Mouse (Mus musculus) large intestine, adult 2 months (tissue): ENCODE measurements around the gene Styx. TPM values are rescaled to one million over a fixed set of nuclear protein-coding genes. Genes with fewer than 3 reads are reported as not detected.

Source experiments
- DNase-seq: peaks from one replicate; pipeline ENCODE4 v3.0.0-alpha.2; 2012; ENCODE audit warnings: low read depth, low spot score
- WGBS: fragments of 180-500 bp; shearing (Covaris S2); methylation state at CpG from one replicate; pipeline ENCODE4 v1.1.7; 2018; 5-methylcytosine and 5-hydroxymethylcytosine counted together
- polyA plus RNA-seq: library from polyadenylated mRNA; depleted of rRNA; stranded (reverse); fragments of >200 nt; gene quantifications from 2 replicates; pipeline ENCODE4 v1.2.3, GENCODE M21; 2012; rRNA removed

Gene Styx
- 1.5 and 4.0 TPM in 2 replicates for polyA plus RNA-seq

GRCm38 (mm10) chr14:45350931-45351859 lies at the start of gene Styx:
Gene Styx, plus strand, starts transcription at chr14:45351093.
- peak; percentile 66 for DNase-seq
- WGBS: under 1% methylated on average over 85 of the region's 93 CpGs

DNA sequence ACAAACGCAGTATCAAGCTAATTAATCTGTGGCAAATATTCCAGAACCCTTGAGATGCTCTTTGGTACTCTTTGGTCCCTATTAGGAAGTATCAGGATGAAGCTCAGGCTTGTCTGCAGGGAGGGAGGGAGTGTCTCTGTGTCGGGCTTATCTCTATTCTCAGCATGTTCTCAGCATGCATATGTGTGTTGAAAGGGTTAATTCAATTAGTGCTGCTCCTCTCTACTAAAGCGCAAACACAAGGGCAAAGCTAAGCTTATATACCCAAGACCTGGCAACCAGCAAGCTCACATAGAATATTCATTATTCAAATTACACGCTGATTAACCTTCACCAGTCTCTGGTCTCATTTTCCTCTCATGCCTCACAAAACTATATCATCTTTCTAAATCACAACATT lies 47.0 kb upstream of the Styx start:
- 78% methylated on average over 4 of the region's 4 CpGs for WGBS
- no peak for DNase-seq

- WGBS: 79% methylated on average over 4 of the region's 4 CpGs
- no peak for DNase-seq
These were observed 46.5 kb upstream of the Styx start for GRCm38 (mm10) chr14:45304389-45304788.

DNA sequence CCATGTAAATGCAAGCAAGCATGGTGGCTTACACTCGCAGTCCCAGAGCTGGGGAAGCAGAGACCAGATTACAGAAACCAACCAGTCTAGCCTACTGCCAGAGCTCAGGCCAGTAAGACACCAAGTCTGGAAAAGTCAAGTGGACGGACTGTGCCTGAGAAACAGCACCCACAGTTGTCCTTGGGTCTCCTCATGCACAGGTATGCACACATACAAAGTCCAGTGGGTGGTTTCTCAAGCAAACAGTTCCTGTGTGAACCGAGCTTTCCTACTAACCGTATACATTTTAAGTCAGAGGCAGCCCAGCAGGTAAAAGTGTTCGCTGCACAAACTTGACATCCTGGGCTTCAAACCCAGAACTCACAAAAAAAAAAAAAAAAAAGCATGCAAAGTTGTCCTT lies 45.0 kb upstream of the Styx start:
- no peak for DNase-seq
- WGBS: 83% methylated on average over 5 of the region's 5 CpGs

GRCm38 (mm10) chr14:45307630-45308328 lies 43.1 kb upstream of the Styx start:
- 74% methylated on average over 8 of the region's 8 CpGs for WGBS

GRCm38 (mm10) chr14:45309646-45310045 lies 41.2 kb upstream of the Styx start:
- 81% methylated on average over 13 of the region's 13 CpGs for WGBS
- DNase-seq: no peak

More at GRCm38 (mm10) chr14:45307630-45308328, 43.1 kb upstream of the Styx start:
- DNase-seq: no peak

GRCm38 (mm10) chr14:45310101-45310500 lies 40.8 kb upstream of the Styx start:
- DNase-seq: no peak
- 92% methylated on average over 14 of the region's 14 CpGs for WGBS

DNA sequence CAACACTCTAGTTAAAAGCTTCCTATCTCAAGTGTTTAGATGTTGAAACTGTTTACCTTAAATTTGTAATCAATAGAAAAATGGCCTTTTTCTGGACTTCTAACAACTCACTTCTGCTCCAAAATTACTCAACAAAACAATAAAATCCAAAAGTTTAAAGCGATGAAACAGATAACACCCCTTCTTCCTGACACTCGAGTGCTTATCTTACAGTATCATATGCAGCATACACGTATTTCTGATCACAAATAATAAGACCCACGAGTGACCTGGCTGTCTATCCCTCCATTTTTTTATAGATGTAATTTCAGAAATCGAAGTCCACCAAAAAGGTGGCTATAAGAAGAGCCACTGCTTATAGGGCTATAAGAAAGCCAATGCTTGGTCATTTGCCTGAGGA lies 34.0 kb upstream of the Styx start:
- no peak for DNase-seq
- 47% methylated on average over 5 of the region's 5 CpGs for WGBS

- no peak for DNase-seq
- 1% methylated on average over 38 of the region's 38 CpGs for WGBS
These were observed 32.9 kb upstream of the Styx start for GRCm38 (mm10) chr14:45317921-45318411.

DNA sequence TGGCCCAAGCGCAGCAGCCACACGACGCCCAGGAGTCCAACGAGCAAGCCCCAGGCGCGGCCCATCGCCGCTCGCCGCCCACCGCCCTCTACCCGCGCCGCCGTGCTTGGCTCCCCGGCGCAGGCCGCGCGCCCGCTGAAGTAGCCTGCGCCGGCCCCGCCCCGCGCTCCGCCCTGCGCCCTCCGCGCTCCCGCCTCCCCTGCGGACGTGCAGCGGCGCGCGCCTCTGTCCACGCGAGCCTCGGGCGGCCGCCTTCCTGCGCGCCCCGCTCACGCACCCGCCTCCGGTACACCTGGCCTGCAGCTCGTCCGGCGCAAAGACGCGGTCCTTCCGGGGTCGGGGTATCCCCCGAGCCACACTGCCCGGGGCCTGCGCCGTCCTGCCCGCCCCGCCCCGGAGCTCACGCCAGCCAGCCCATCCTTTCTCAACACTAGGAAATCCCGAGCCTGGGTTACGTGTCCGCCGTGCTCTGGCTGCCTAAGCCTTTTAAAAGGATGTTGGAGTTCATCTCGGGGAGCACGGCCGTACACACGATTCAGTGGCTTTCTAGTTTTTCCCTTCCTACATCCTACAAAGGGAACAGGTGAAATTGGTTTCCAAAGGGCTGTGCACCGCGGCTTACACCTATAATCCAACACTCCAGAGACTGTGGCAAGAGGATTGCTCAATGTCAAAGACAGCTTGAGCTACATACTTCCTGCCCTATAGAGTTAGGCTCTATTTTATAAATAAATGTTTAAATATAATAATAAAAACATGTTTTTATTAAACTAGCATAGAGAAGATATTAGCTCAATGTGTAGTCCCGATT lies 32.3 kb upstream of the Styx start, which contains the start of gene Ero1l:
TSS of gene Ero1l (minus strand) at position 346 of the 811 bp plus-strand sequence.
- 2% methylated on average over 69 of the region's 74 CpGs for WGBS
- no peak for DNase-seq

GRCm38 (mm10) chr14:45319237-45319610 lies 31.7 kb upstream of the Styx start:
- DNase-seq: no peak
- WGBS: 53% methylated on average over 3 of the region's 3 CpGs

GRCm38 (mm10) chr14:45320111-45320510 lies 30.8 kb upstream of the Styx start:
- 70% methylated on average over 4 of the region's 4 CpGs for WGBS
- DNase-seq: no peak

DNA sequence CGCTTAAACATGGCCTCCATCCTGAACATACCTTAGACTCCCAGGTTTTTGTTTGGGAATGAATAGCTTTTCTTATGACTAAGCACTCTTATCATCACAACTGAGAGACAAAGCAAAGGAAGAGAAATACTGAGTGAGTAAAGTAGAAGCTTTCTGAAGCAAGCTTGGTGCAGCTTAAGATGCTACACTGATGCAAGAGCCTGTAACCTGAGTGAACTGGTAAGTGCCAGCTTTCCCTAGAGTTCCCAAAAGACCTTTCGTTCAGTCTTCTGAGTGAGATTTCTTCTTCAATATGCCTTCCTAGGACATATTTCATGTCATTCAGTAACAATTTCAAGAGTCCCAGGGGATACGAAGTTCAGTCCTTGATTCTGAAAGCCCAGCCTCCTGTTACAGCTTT lies 29.8 kb upstream of the Styx start:
- 86% methylated on average over 3 of the region's 3 CpGs for WGBS
- no peak for DNase-seq

GRCm38 (mm10) chr14:45321622-45322021 lies 29.3 kb upstream of the Styx start:
- 53% methylated on average over 5 of the region's 5 CpGs for WGBS

DNA sequence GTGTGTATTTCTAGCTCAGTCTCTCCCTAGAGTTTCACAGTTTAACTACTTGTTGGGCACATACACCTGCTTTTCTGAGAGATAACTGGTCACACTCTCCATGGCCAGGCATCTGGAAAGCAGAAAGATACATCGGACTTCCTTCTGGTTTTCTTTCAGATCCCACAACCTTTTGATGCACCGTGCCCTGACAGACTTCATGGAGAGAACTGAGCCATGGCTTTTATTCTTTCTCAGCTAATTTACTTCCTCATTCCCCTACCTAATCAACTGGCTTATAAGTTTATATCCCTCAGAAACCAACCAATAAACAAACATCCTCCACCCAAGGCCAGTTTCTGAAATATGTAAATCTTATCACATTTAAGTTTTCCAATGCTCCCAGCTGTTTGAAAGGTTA lies 28.4 kb upstream of the Styx start:
- no peak for DNase-seq
- WGBS: 79% methylated on average over 2 of the region's 2 CpGs

More at GRCm38 (mm10) chr14:45321622-45322021, 29.3 kb upstream of the Styx start:
- DNase-seq: no peak

- WGBS: 83% methylated on average over 3 of the region's 3 CpGs
- no peak for DNase-seq
These were observed 27.6 kb upstream of the Styx start for GRCm38 (mm10) chr14:45323320-45323719.

DNA sequence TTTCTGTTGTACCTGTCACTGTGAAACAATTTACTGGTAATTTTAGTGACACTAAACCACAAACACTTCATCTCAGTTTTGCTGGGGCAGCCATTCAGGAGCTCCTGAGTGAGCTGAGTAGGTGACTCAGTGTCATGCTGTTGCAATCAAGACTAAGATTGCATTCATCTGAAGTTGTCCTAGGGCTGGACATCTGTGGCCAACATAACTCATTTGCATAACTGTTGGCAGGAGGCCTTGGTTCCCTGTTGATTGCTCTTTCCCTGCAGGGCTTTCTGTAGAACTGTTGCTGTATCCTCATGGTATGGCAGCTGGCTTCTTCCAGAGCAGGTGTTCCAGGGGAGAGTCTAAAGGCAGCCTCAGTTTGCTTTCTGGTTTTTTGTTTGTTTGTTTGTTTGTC lies 25.4 kb upstream of the Styx start:
- DNase-seq: no peak

GRCm38 (mm10) chr14:45328072-45328713 lies 22.7 kb upstream of the Styx start:
- no peak for DNase-seq
- WGBS: 92% methylated on average over 4 of the region's 4 CpGs

DNA sequence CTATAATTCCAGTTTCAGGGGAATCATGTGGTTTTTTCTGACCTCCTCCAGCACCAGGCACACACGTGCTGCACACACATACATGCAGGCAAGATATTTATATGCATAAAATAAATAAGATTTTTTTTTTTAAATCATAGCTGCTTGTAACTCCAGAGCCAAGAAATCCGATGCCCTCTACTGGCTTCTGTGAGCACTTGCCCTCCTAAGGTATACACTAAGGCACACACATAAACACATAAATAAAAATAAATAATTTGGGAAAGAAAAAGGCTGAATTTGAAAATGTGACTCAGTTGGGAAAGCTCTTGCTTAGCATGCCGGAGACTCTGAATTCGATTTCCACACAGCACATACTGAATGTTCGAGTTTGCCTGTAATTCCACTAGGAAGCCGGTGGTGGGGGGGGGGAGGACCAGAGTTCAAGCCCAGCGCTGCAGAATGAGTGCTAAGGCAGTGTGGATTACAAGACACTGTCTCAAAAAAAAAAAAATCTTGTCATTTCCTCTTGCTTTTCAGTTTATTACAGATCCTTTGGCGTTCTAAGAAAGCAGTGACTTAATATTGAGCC lies 21.8 kb upstream of the Styx start:
- WGBS: 10% methylated on average over 8 of the region's 8 CpGs
- DNase-seq: no peak
